Mouse (Mus musculus) stomach, postnatal 0 days (tissue): ENCODE results near the gene Sestd1. TPM values are rescaled to one million over a fixed set of nuclear protein-coding genes. Genes with fewer than 3 reads are reported as not detected.

Experiments
- ATAC-seq: fragments of 200-750 bp; cut with Nextera tagmentation; 2 replicates; pipeline ENCODE4 v1.8.0; 2017; ENCODE audit not compliant: low FRiP score, low TSS enrichment
- DNase-seq: peaks from one replicate; pipeline ENCODE4 v3.0.0-alpha.2; 2016; ENCODE audit warnings: low spot score
- H3K27ac ChIP-seq: fragments of 300-500 bp; sonication (generic); replicated peaks from 2 replicates; pipeline ENCODE4 v1.5.1; 2014; ENCODE audit warnings: mild to moderate bottlenecking, control low read depth
- H3K27me3 ChIP-seq: fragments of 300-500 bp; sonication (generic); 2 replicates; pipeline ENCODE4 v1.6.1; 2014; ENCODE audit warnings: low read length; ENCODE audit not compliant: control insufficient read depth, insufficient read depth
- H3K36me3 ChIP-seq: fragments of 300-500 bp; sonication (generic); 2 replicates; pipeline ENCODE4 v1.6.1; 2014; ENCODE audit warnings: low read length, mixed read lengths; ENCODE audit not compliant: control insufficient read depth, insufficient read depth
- H3K4me1 ChIP-seq: fragments of 300-500 bp; sonication (generic); replicated peaks from 2 replicates; pipeline ENCODE4 v1.6.1; 2014; ENCODE audit warnings: antibody characterized with exemption; ENCODE audit not compliant: control insufficient read depth, insufficient read depth
- H3K4me2 ChIP-seq: fragments of 300-500 bp; sonication (generic); replicated peaks from 2 replicates; pipeline ENCODE4 v1.6.1; 2014; ENCODE audit warnings: low read depth, mild to moderate bottlenecking, control low read depth, moderate library complexity
- H3K4me3 ChIP-seq: fragments of 300-500 bp; sonication (generic); 2 replicates; pipeline ENCODE4 v1.5.1; 2014; ENCODE audit warnings: low read depth, low read length, control low read depth
- H3K9ac ChIP-seq: fragments of 300-500 bp; sonication (generic); 2 replicates; pipeline ENCODE4 v1.6.1; 2014; ENCODE audit warnings: mild to moderate bottlenecking, low read length, control low read depth, mixed read lengths
- H3K9me3 ChIP-seq: fragments of 300-500 bp; sonication (generic); 2 replicates; pipeline ENCODE4 v1.6.1; 2016; ENCODE audit warnings: low read length; ENCODE audit not compliant: control insufficient read depth
- CTCF ChIP-seq: IDR thresholded peaks from 2 replicates; pipeline ENCODE4 v1.5.1; 2016; ENCODE audit warnings: antibody characterized with exemption, low read depth, mild to moderate bottlenecking, moderate library complexity
- EP300 ChIP-seq: optimal IDR thresholded peaks from 2 replicates; pipeline ENCODE3; 2016; ENCODE audit warnings: antibody characterized with exemption
- WGBS: fragments of 180-500 bp; shearing (Covaris S2); extraction: QIAGEN DNeasy Blood & Tissue Kit; methylation state at CpG from one replicate; pipeline ENCODE4 v1.1.7; 2014; 5-methylcytosine and 5-hydroxymethylcytosine counted together
- polyA plus RNA-seq: library from polyadenylated mRNA; unstranded; fragments of >200 nt; fragmentation: Nextera tagmentation; extraction: Ambion mirVana; gene quantifications from 2 replicates; pipeline ENCODE4 v1.2.1, GENCODE M21; 2015

Gene Sestd1
- polyA plus RNA-seq, 1 experiment from 2014 or later = 7.5 TPM

DNA sequence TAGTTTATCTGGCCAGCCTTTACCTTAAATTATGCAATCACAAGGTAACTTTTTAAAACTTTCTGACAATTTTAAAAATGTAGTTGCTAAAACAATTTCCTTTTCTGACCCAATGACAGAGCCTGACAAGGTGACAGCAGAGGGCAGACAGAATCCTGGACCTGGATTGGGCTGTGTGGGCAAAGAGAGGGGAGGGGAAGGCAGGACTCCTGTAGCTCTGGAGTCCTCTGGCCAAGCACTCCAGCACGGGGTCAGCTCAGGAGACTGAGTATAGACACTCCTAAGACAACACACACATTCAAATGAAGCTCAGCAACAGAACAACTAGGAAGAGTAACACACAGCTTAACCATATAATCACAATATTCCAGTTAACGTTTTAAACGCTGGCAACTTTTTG, 90.1 kb downstream of the Sestd1 start:
- Histone ChIP-seq H3K9ac (no peak overlapping the region), H3K36me3 (no peaks in the 10 kb centered on the region; the same call in 1 of the 2 replicates), H3K27ac (no peak overlapping the region), H3K4me2 (no peak overlapping the region), H3K4me3 (no peak overlapping the region), H3K9me3 (no peaks in the 10 kb centered on the region), H3K27me3 (no peaks in the 10 kb centered on the region), H3K4me1 (no peaks in the 10 kb centered on the region)
- DNase-seq (no peak), ATAC-seq (no peak)
- WGBS = 87% methylated on average over 3 of the region's 3 CpGs
- TF ChIP-seq EP300 = no peak
- TF ChIP-seq CTCF = no peak

DNA sequence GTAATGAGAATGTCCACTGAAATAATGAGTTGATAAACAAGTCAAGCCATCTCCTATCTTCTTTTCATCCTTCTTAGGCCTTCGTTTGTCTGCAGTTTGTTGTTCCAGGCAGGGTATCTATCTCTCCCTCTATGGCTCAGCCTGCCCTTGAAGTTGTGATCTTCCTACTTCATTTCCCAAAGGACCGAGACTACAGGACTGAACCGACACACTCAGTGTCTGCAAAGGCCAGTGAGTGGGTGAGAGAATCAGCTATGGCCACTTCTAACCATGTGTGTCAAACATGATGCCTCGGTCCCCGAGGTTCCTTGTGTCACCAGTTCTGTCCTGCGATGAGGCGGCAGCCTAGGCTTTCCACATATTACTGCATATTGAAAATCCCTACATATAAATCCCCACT, 90.7 kb downstream of the Sestd1 start:
- Histone ChIP-seq H3K9ac (no peak overlapping the region), H3K4me3 (no peak overlapping the region), H3K27ac (no peak overlapping the region), H3K36me3 (no peaks in the 10 kb centered on the region; the same call in 1 of the 2 replicates), H3K4me1 (no peaks in the 10 kb centered on the region), H3K27me3 (no peaks in the 10 kb centered on the region), H3K9me3 (no peaks in the 10 kb centered on the region), H3K4me2 (no peak overlapping the region)
- no peak for DNase-seq
- WGBS = 93% methylated on average over 7 of the region's 7 CpGs
- no peak for ATAC-seq
- TF ChIP-seq CTCF (no peak), EP300 (no peak)

GRCm38 (mm10) chr2:77187501-77187900, 92.9 kb downstream of the Sestd1 start:
- no peaks in the 10 kb centered on the region; the same call in 1 of the 2 replicates for H3K36me3 ChIP-seq
- DNase-seq = no peak
- H3K27ac ChIP-seq = no peak overlapping the region
- 94% methylated on average over 3 of the region's 3 CpGs for WGBS
- no peak for ATAC-seq
- H3K9me3 ChIP-seq = no peaks in the 10 kb centered on the region
- no peak overlapping the region for H3K4me3 ChIP-seq
- no peak overlapping the region for H3K9ac ChIP-seq
- no peaks in the 10 kb centered on the region for H3K27me3 ChIP-seq
- TF ChIP-seq CTCF (no peak), EP300 (no peak)
- no peak overlapping the region for H3K4me2 ChIP-seq
- no peaks in the 10 kb centered on the region for H3K4me1 ChIP-seq

- ATAC-seq = no peak
- no peak overlapping the region for H3K4me3 ChIP-seq
- H3K4me1 ChIP-seq = no peaks in the 10 kb centered on the region
- no peak for DNase-seq
- H3K9ac ChIP-seq = no peak overlapping the region
- H3K27me3 ChIP-seq = no peaks in the 10 kb centered on the region
- no peak overlapping the region for H3K27ac ChIP-seq
- TF ChIP-seq EP300 = no peak
- TF ChIP-seq CTCF = no peak
- 87% methylated on average over 8 of the region's 8 CpGs for WGBS
- no peaks in the 10 kb centered on the region; the same call in 1 of the 2 replicates for H3K36me3 ChIP-seq
- H3K4me2 ChIP-seq = no peak overlapping the region
- no peaks in the 10 kb centered on the region for H3K9me3 ChIP-seq
Observed at GRCm38 (mm10) chr2:77186912-77187311, 93.5 kb downstream of the Sestd1 start.

DNA sequence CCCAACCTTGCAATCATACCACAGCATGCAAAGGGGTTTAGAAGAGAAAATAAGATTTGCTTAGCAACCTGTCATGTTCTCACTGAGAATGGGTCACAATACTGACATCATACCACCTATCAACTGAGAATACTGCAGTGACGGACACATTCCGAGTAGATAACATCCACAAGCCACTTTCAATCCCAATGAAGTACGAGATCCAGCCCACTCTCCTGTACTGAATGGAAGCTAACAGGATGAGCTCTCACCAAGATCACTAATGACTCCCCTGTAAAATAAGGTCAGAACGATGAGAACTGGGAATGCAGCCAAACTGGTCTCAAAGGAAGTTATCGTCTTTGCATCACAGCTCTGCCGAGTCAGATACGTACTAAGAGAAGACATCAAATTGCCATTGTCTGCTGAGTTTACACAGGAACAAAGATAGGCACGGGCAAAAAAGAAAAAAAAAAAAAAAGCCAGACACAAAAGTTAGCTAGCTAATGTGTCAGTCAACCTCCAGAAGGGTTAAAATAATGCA, 96.3 kb downstream of the Sestd1 start:
- no peak overlapping the region for H3K27ac ChIP-seq
- H3K9ac ChIP-seq = no peak overlapping the region
- no peak overlapping the region for H3K4me3 ChIP-seq
- no peaks in the 10 kb centered on the region for H3K27me3 ChIP-seq
- WGBS = 45% methylated on average over 8 of the region's 8 CpGs
- no peaks in the 10 kb centered on the region for H3K4me1 ChIP-seq
- DNase-seq (no peak), ATAC-seq (no peak)
- H3K36me3 ChIP-seq = no peaks in the 10 kb centered on the region; the same call in 1 of the 2 replicates
- no peak for TF ChIP-seq CTCF
- no peak for TF ChIP-seq EP300
- H3K4me2 ChIP-seq = no peak overlapping the region
- H3K9me3 ChIP-seq = no peaks in the 10 kb centered on the region

DNA sequence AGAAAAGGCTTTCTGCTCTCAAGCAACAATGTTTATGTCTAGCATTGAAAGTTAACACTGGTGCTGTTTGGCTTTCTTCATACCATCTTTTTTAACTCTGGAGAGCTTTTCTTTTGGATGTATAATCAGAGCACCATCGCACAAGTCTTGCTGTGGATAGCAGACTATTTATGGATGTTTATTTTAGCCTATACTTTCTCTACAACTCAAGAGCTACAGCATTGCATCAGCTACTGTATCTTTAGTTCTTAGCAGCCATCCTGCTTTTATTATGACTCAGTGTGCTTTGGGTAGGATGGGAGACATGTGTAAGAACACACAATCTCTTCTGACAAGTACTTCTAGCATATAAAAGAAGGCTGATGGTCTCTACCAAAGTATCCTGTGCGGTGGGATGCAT, 96.7 kb downstream of the Sestd1 start:
- TF ChIP-seq CTCF (no peak), EP300 (no peak)
- H3K9ac ChIP-seq = no peak overlapping the region
- no peak overlapping the region for H3K4me3 ChIP-seq
- H3K4me1 ChIP-seq = no peaks in the 10 kb centered on the region
- no peaks in the 10 kb centered on the region for H3K27me3 ChIP-seq
- H3K9me3 ChIP-seq = no peaks in the 10 kb centered on the region
- 68% methylated on average over 2 of the region's 2 CpGs for WGBS
- no peak for ATAC-seq
- no peaks in the 10 kb centered on the region; the same call in 1 of the 2 replicates for H3K36me3 ChIP-seq
- no peak overlapping the region for H3K4me2 ChIP-seq
- no peak overlapping the region for H3K27ac ChIP-seq
- DNase-seq = no peak
